Mouse (Mus musculus) thymus, postnatal 0 days (tissue): ENCODE results near the gene Sgta. TPM values are rescaled to one million over a fixed set of nuclear protein-coding genes. Genes with fewer than 3 reads are reported as not detected.

Experiments
- DNase-seq: peaks from one replicate; pipeline ENCODE4 v3.0.0-alpha.2; 2015; ENCODE audit warnings: low spot score
- polyA plus RNA-seq: library from polyadenylated mRNA; unstranded; fragments of >200 nt; fragmentation: Nextera tagmentation; extraction: Ambion mirVana; gene quantifications from 2 replicates; pipeline ENCODE4 v1.2.1, GENCODE M21; 2015

Gene Sgta
- polyA plus RNA-seq, 1 experiment from 2014 or later: 120 TPM

DNA sequence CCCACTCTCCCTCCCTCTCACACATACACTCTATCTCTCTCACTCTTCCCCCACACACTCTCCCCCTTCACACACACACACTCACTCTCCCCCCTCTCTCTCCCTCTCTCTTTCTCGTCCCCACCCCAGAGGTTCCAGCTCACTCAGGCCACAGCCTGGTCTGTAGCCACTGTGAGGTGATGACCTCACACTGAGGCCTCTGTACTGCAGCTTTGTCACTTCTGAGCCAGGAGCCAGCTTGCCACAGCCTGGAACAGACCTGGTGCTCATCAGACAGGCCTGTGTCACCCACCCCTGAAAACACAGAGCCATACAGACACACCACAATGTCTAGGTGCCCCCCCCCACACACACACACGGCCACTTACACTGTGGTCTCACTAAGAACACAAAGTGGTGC, 39.8 kb downstream of the Sgta start:
- DNase-seq: no peak

DNA sequence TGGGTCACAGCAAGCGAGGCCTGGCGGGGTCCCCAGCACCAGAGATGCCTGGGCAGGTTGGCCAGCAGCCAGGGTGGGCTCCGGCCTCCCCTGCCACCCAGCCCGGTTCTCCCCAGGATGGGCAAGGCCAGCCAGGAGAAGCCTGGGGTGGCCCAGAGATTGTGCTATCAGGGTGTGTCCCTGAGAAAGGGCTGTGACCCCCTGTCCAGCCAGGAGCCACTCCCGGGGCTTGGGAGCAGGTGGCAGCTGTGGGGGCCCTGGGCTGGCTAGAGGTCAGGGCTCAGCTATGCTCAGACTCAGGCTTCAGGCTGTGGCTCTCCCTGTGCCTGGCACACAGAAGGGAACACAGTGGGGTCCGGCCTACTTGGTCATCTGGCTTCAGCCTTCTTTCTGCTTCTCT, 40.3 kb downstream of the Sgta start:
- no peak for DNase-seq

DNA sequence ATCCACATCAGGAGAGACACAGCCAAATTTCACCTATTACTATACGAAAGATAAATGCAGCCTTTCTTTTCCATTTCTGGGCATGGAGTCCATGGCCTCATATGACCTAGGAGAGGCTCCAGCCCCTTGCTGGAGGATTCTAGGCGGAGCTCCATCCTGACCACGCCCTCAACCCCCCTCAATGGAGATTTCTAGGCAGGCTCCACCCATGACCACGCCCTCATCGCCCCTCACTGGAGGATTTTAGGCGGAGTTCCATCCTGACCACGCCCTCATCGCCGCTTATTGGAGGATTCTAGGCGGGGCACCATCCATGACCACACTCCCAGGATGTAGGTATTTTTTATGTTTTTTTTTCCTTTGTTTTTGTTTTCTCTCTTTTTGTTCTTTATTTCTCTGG, 41.7 kb downstream of the Sgta start:
- DNase-seq: no peak

DNA sequence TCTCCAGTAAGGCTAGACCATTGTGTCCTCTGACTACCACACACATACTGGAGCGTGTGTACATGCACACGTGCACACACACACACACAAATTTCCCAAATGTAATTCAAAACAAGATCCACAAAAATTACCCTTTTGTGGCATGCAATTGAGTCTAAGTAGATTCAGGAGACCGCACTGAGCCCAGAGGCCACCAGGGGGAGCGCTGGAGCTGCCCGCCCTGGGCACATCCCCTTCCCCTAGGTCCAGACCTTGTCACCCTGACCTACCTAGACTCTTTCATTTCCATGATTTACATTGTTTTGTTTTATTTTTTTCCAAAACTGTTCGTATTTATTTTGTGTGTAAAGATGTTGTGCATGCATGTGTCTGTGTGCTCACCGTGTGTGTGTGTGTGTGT, 43.3 kb downstream of the Sgta start:
- DNase-seq: peak; percentile 68

DNA sequence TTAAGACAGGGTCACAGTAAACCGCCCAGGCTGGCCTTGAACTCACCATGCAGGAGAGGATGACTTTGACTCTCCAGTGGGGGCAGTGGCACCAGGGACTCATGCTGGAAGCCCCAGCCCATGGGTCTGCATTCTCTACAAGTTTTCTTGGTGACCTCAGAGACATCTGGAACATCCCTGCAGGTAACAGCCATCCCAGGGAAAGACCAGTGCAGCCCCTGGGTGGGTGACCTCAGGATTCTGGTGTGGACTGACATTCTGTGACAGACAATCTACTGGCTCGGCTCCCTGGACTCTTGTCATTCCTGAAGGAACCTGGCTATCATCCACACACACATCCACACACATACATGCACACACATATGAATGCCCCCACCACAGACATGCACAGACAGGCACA, 44.3 kb downstream of the Sgta start:
- DNase-seq: no peak

DNA sequence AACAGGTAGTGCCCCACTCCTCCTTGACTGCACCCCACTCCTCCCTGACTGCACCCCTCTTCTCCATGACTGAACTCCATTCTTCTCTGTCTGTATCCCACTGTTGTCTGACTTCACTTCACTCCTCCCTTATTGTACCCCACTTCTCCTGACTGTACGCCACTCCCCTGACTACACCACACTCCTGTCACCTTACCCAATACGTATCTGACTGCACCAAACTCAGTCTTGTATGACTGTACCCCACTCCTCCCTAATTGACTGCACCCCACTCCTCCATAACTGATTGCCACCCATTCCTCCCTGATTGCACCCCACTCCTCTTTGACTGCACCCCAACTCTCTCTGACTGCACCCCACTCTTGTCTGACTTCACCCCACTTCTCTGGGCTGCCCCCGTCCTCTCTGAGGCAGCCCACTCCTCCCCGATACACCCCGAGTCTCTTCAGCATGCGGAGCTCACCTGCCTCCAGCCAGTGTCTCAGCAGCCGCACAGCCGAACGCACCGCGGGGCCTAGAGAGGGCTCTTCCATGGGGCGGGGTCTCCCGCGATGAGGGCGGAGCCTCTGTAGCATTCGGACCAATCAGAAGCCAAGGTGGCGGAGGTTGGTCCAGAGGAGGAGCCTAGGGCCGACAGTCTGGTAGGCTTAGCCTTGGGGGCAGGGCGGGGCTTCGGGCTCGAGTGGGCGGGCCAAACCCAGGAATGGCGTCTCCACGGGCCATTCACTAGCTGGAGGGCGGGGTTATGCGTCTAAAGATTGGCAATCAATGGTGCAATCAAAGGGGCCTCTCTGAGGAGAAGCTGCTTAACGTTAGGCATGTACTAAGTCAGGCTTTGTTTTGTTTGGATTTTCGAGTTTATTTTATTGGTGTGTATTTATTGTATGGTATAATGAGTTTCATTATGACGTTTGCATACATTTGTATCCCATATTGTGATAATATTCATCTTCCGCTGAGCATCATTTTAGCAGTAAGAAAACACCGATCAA, 45.3 kb downstream of the Sgta start, which contains the start of gene Gng7:
Gng7 (minus strand) TSS at position 553 of the 992 bp plus-strand sequence.
- DNase-seq: peak; percentile 95

DNA sequence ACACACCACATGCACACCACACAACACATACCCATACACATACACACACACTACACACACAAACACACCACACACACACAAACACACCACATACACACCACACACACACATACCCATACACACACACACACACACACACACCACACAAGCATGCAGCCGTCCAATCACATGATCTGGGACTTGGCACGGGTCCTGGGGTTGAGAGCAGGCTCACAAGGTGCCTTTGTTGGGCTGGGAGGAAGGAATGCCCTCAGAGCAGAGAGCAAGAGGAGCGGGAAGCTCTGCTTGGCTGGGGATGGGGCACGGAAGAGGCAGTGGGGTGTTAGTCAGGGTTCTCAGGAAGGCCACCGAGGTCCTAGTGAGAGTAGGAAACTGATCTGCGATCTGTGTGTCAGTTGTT, 49.1 kb downstream of the Sgta start:
- DNase-seq: no peak

GRCm38 (mm10) chr10:81007240-81007639, 52.7 kb downstream of the Sgta start:
- no peak for DNase-seq

DNA sequence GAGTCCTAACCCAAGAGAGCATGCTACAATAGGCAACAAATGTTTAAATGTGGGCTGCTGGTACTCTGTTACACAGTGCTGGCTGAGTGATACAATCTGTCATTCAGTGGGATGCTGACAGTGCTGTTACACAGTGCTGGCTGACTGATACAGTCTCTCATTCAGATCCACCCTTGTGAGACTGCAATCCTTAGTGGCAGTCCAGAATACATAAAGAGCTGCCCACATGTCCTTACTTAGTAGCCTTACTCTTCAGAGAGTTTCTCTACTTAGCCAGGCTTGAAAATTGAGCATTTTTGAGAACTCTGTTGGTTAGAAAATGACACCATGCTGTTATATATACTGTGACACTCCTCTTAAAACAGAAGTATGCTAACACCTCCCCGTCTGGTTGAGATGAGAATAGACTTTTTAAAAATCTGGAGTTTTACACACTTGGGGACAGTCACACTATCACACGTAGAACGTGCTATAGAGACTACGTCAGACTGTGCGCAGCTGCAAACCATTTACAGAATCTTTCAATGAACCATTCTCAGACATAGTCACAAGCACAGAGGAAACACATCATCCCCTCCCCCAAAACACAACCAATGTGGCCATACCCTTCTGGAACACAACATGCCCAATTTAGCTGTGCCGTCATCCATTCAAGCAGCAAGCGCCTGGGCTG, 53.8 kb downstream of the Sgta start:
- DNase-seq: no peak

GRCm38 (mm10) chr10:81001161-81001560, 58.8 kb downstream of the Sgta start:
- no peak for DNase-seq

GRCm38 (mm10) chr10:81000197-81001062, 59.6 kb downstream of the Sgta start:
- DNase-seq: no peak

DNA sequence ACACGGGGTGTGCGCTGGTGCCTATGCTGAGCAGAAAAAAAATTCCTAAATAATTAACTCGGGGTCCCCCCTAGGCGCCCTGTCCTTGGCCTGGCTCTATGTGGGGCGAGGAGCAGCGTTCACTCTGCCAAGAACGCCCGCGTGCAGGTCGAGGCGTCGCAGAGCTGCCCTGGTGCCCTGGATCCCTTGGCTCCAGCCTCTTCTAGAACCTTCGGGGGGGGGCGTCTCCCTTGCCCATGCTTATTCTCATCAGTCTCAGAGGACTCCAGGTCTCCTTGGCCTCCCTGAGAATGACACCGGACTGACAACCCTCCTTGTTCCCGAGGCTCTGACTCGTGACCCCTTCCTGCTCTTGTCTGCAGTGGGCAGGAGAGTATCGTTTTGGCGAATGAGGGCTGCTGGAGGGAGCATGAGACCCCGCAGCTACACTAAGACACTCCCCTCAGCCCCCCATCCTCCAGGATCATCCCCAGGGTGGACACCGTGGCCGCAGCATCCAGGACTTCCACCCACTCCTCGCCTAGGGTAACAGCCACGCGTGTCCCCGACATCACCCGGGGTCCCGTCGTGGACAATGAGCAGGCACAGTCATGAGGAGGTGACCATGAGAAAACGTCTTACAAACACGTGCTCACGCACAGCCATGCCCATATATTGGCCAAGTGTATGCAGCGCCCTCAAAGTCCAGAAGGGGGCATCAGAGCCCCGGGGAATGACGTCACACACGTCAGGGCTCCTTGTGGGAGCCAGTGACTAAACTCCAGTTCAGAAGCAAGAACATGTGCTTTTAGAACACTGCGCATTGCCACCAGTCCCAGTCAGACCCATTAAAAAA, 60.4 kb downstream of the Sgta start:
- DNase-seq: peak; percentile 87

DNA sequence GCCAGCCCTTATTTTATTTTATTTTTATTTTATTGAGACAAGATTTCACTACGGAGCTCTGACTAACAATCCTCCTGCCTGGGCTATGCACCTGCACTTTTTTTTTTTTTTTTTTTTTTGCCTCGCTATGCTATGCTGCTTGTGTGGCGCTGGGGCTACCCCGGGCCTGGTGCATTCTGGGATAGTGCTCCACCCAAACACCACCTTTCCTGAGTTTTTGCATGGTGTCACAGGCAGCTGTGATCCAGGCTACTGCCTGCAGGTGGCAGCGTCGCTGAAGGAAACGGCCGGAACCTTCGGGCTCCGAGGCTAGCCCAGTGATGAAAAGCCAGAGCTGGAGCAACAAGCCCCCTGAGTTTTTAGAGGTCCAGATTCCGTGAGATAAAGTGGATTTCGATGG, 61.2 kb downstream of the Sgta start:
- DNase-seq: peak; percentile 76

- DNase-seq: no peak
These were observed 62.0 kb downstream of the Sgta start for GRCm38 (mm10) chr10:80998021-80998420.

GRCm38 (mm10) chr10:80997332-80997731, 62.6 kb downstream of the Sgta start:
- DNase-seq: no peak

GRCm38 (mm10) chr10:80996501-80996900, 63.5 kb downstream of the Sgta start:
- DNase-seq: no peak

DNA sequence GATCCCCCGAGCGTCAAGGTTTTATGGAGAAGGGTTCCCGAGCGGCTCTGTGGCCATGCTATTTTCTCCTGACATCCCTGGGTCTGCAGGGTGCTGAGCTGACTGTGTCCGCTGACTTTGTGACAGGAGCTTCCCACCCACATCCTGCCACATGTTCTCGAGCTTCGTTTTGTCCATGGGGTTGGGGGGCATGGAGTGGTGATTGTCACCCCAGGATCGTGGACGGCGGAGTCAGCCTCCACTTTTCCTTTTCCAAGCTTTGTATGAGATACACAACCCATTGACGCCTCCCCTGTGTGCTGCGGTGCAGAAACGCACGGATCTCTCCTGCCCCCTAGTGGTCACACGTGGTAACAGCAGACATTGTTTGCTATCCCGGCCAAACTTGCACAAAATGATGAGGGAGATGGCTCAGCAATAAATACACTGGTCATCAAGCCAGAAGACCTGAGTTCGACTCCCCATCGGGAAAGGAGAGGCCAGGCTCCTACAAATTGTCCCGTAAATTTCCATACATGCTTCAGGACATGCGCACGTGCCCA, 64.8 kb downstream of the Sgta start:
- peak; percentile 79 for DNase-seq

GRCm38 (mm10) chr10:80994621-80995020, 65.4 kb downstream of the Sgta start:
- no peak for DNase-seq
